Mouse (Mus musculus) bone marrow, adult 2 months (tissue): Measurements from ENCODE around the gene Scap. TPM values are rescaled to one million over a fixed set of nuclear protein-coding genes. Genes with fewer than 3 reads are reported as not detected.

Experiments
- H3K27ac ChIP-seq: fragments of 200-500 bp; 2 replicates; pipeline ENCODE4 v1.5.1; 2012; ENCODE audit warnings: low read depth, mild to moderate bottlenecking, control low read depth, inconsistent platforms, low read length; ENCODE audit not compliant: control insufficient read depth, poor library complexity, insufficient read depth
- H3K4me1 ChIP-seq: fragments of 200-500 bp; 2 replicates; pipeline ENCODE4 v1.6.1; 2011; ENCODE audit warnings: low read length; ENCODE audit not compliant: control insufficient read depth, insufficient read depth
- H3K4me3 ChIP-seq: fragments of 200-500 bp; replicated peaks from 2 replicates; pipeline ENCODE3; 2011; ENCODE audit warnings: mild to moderate bottlenecking, low read depth, low read length, control low read depth; ENCODE audit not compliant: control insufficient read depth
- CTCF ChIP-seq: fragments of 200-500 bp; IDR thresholded peaks from 2 replicates; pipeline ENCODE4 v1.5.1; 2011; ENCODE audit warnings: low read length, control low read depth; ENCODE audit not compliant: control insufficient read depth, insufficient read depth
- POLR2A ChIP-seq: fragments of 200-500 bp; IDR thresholded peaks from 2 replicates; pipeline ENCODE4 v1.6.1; 2011; ENCODE audit warnings: low read depth, mild to moderate bottlenecking, control low read depth, low read length, borderline replicate concordance; ENCODE audit not compliant: control insufficient read depth
- WGBS: fragments of 180-500 bp; shearing (Covaris S2); methylation state at CpG from one replicate; pipeline ENCODE4 v1.1.7; 2018; 5-methylcytosine and 5-hydroxymethylcytosine counted together
- polyA plus RNA-seq: library from polyadenylated mRNA; stranded (reverse); fragments of >200 nt; gene quantifications from 2 replicates; pipeline ENCODE4 v1.2.4, GENCODE M21; 2011; ENCODE audit warnings: low replicate concordance; ENCODE audit not compliant: missing spikeins, insufficient read depth, insufficient read length

The Scap gene
- polyA plus RNA-seq, 1 experiment, result 10.7 TPM

GRCm38 (mm10) chr9:110408099-110408773, 75.1 kb downstream of the Scap start, which contains the start of gene Ptpn23:
Gene Ptpn23 (minus strand): TSS chr9:110408213.
- H3K4me1 ChIP-seq, result peaks cover 1% of the 10 kb centered on the region; the same call in 1 of the 2 replicates
- 1% methylated on average over 39 of the region's 39 CpGs for WGBS
- H3K4me3 ChIP-seq, result peak within 1 kb of the TSS; percentile 94
- TF ChIP-seq CTCF, result no peak
- TF ChIP-seq POLR2A, result peak; percentile 19; the same call in 1 of the 2 replicates
- H3K27ac ChIP-seq, result peak within 1 kb of the TSS; percentile 52

GRCm38 (mm10) chr9:110410908-110411887, 78.1 kb downstream of the Scap start:
- TF ChIP-seq POLR2A (no peak), CTCF (peak; percentile 95)
- H3K4me3 ChIP-seq, result no peak overlapping the region
- 34% methylated on average over 6 of the region's 6 CpGs for WGBS
- peaks cover 1% of the 10 kb centered on the region; the same call in 1 of the 2 replicates for H3K4me1 ChIP-seq
- H3K27ac ChIP-seq, result no peak overlapping the region

GRCm38 (mm10) chr9:110412926-110413325, 79.8 kb downstream of the Scap start:
- 83% methylated on average over 7 of the region's 7 CpGs for WGBS
- no peaks in the 10 kb centered on the region; the same call in 1 of the 2 replicates for H3K4me1 ChIP-seq
- H3K27ac ChIP-seq, result no peak overlapping the region
- TF ChIP-seq CTCF (no peak), POLR2A (no peak)
- no peak overlapping the region for H3K4me3 ChIP-seq

GRCm38 (mm10) chr9:110413785-110414184, 80.7 kb downstream of the Scap start:
- TF ChIP-seq CTCF (peak; percentile 72), POLR2A (no peak)
- WGBS, result 46% methylated on average over 9 of the region's 9 CpGs
- Histone ChIP-seq H3K27ac (peak overlapping the region; percentile 41), H3K4me3 (no peak overlapping the region), H3K4me1 (no peaks in the 10 kb centered on the region; the same call in 1 of the 2 replicates)

GRCm38 (mm10) chr9:110419511-110420112, 86.5 kb downstream of the Scap start, which contains the start of gene Ngp:
Gene Ngp (plus strand): TSS chr9:110419747.
- TF ChIP-seq CTCF (no peak), POLR2A (no peak)
- peak within 1 kb of the TSS; percentile 64 for H3K4me3 ChIP-seq
- WGBS, result 52% methylated on average over 12 of the region's 12 CpGs
- H3K4me1 ChIP-seq, result no peaks in the 10 kb centered on the region; the same call in 1 of the 2 replicates
- peak within 1 kb of the TSS; percentile 90 for H3K27ac ChIP-seq

GRCm38 (mm10) chr9:110431241-110431640, 98.2 kb downstream of the Scap start:
- TF ChIP-seq CTCF, result no peak
- no peak for TF ChIP-seq POLR2A

GRCm38 (mm10) chr9:110433045-110433444, 100.0 kb downstream of the Scap start:
- Histone ChIP-seq H3K27ac (no peak overlapping the region), H3K4me3 (no peak overlapping the region), H3K4me1 (no peaks in the 10 kb centered on the region)
- no peak for TF ChIP-seq POLR2A
- TF ChIP-seq CTCF, result no peak
- 80% methylated on average over 2 of the region's 2 CpGs for WGBS

More at GRCm38 (mm10) chr9:110431241-110431640, 98.2 kb downstream of the Scap start:
- Histone ChIP-seq H3K27ac (no peak overlapping the region), H3K4me3 (no peak overlapping the region), H3K4me1 (no peaks in the 10 kb centered on the region)
- 78% methylated on average over 8 of the region's 8 CpGs for WGBS

Other genes with a start within 250 kb of the Scap start
- gene Smarcc1, start 215.6 kb upstream of the Scap start, polyA plus RNA-seq, result 25.1 and 41.4 TPM in 2 replicates
- gene Dhx30, start 215.5 kb upstream of the Scap start, polyA plus RNA-seq, result 65.7 and 70.2 TPM in 2 replicates
- 0.41 and 2.5 TPM in 2 replicates for gene Cspg5, start 89.5 kb upstream of the Scap start, polyA plus RNA-seq
- gene Elp6, start 28.1 kb upstream of the Scap start, polyA plus RNA-seq, result 5.0 and 6.6 TPM in 2 replicates
- 7.6 and 20.4 TPM in 2 replicates for gene Ptpn23, start 74.9 kb downstream of the Scap start, polyA plus RNA-seq
- 1,341 and 3,924 TPM in 2 replicates for gene Ngp, start 86.5 kb downstream of the Scap start, polyA plus RNA-seq
- gene Klhl18, start 143.4 kb downstream of the Scap start, polyA plus RNA-seq, result 6.2 and 18.4 TPM in 2 replicates
- gene Kif9, start 143.7 kb downstream of the Scap start, polyA plus RNA-seq, result not detected in 2 replicates
- gene Setd2, start 199.3 kb downstream of the Scap start, polyA plus RNA-seq, result 39.4 and 65.9 TPM in 2 replicates